Mouse (Mus musculus) spleen, adult 2 months (tissue): ENCODE results near the gene Gle1. TPM values are rescaled to one million over a fixed set of nuclear protein-coding genes. Genes with fewer than 3 reads are reported as not detected.
"Not testable (repeated sequence)": the region's sequence is repeated elsewhere in the genome, so short reads cannot be mapped to it uniquely, and the experiment has no call there.

ENCODE experiments used
- DNase-seq, 2 experiments: peaks; one replicate each; pipeline versions ENCODE4 v3.0.0 to v3.0.0-alpha.2; 2012 to 2021; ENCODE audit warnings: low spot score in 2 of 2, low read depth in 1 of 2
- H3K27ac ChIP-seq: fragments of 200-500 bp; 2 replicates; pipeline ENCODE4 v1.5.1; 2012; ENCODE audit warnings: low read length, inconsistent platforms; ENCODE audit not compliant: insufficient read depth
- H3K27me3 ChIP-seq: fragments of 200-500 bp; 2 replicates; pipeline ENCODE4 v1.6.1; 2012; ENCODE audit warnings: mild to moderate bottlenecking, moderate library complexity, low read length, inconsistent platforms; ENCODE audit not compliant: control insufficient read depth, insufficient read depth
- H3K36me3 ChIP-seq: fragments of 200-500 bp; 2 replicates; pipeline ENCODE4 v1.6.1; 2012; ENCODE audit warnings: mild to moderate bottlenecking, low read length, inconsistent platforms; ENCODE audit not compliant: control insufficient read depth, insufficient read depth
- H3K4me1 ChIP-seq: fragments of 200-500 bp; 2 replicates; pipeline ENCODE4 v1.6.1; 2011; ENCODE audit warnings: inconsistent platforms; ENCODE audit not compliant: control insufficient read depth, insufficient read depth, insufficient read length
- H3K4me3 ChIP-seq: fragments of 200-500 bp; 2 replicates; pipeline ENCODE4 v1.5.1; 2011; ENCODE audit warnings: mild to moderate bottlenecking, inconsistent platforms; ENCODE audit not compliant: insufficient read depth, insufficient read length; ENCODE audit errors: extremely low read depth
- CTCF ChIP-seq: fragments of 200-500 bp; IDR thresholded peaks from 2 replicates; pipeline ENCODE4 v1.5.1; 2011; ENCODE audit warnings: mild to moderate bottlenecking, inconsistent platforms; ENCODE audit not compliant: insufficient read depth, insufficient read length, insufficient replicate concordance; ENCODE audit errors: extremely low read depth
- POLR2A ChIP-seq: fragments of 200-500 bp; IDR thresholded peaks from 2 replicates; pipeline ENCODE4 v1.6.1; 2011; ENCODE audit warnings: low read depth, low read length, inconsistent platforms
- WGBS: fragments of 180-500 bp; shearing (Covaris S2); methylation state at CpG from one replicate; pipeline ENCODE4 v1.1.7; 2018; 5-methylcytosine and 5-hydroxymethylcytosine counted together
- polyA plus RNA-seq: library from polyadenylated mRNA; depleted of rRNA; stranded (reverse); fragments of >200 nt; gene quantifications from 2 replicates; pipeline ENCODE4 v1.2.3, GENCODE M21; 2012

Gle1 gene
- polyA plus RNA-seq, 1 experiment: 14.5 TPM

DNA sequence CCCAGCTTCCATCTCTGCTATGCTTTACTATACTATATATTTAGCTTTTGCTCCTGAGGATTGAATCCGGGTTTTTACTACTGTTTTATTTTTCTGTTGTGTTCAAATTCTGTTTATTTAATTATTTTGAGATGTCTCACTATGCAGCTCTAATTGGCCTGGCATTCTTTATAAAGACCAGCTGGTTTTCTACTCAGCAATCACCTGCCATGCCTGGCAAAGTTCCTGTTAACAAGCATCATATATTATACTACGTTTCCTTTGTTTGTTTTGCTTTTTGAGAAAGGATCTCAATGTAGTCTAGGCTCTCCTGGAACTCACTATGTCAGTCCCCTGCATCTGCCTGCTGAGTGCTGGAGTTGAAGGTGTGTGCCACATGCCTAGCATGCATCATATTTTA, 37.9 kb upstream of the Gle1 start:
- no peak for DNase-seq
- Histone ChIP-seq H3K36me3 (peaks cover 45% of the 10 kb centered on the region), H3K4me1 (no peaks in the 10 kb centered on the region), H3K4me3 (no peak overlapping the region), H3K27me3 (no peaks in the 10 kb centered on the region), H3K27ac (no peak overlapping the region)
- 89% methylated on average over 2 of the region's 2 CpGs for WGBS
- no peak for TF ChIP-seq CTCF
- TF ChIP-seq POLR2A: no peak

DNA sequence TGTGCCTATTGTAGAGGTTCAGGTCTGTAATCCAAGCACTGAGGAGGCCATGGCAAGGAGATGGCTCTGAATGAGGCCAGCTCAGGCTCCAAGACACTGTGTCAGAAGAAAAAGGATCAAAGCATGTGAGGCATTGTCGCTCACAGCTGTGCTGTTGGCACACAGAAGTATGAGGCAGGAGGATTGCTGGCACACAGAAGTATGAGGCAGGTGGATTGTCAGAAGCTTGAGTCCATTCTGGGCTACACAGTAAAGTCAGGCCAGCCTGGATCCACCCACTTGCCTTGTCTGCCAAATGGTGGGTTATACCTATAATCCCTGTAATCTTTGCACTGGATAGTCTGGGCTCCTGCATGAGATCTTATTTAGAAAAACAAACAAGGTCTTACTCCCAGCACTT, 37.1 kb upstream of the Gle1 start:
- DNase-seq: no peak
- Histone ChIP-seq H3K27me3 (no peaks in the 10 kb centered on the region), H3K4me1 (no peaks in the 10 kb centered on the region), H3K36me3 (peaks cover 44% of the 10 kb centered on the region), H3K27ac (no peak overlapping the region), H3K4me3 (no peak overlapping the region)
- 100% methylated on average over 1 of the region's 1 CpGs for WGBS
- TF ChIP-seq POLR2A (no peak), CTCF (no peak)

DNA sequence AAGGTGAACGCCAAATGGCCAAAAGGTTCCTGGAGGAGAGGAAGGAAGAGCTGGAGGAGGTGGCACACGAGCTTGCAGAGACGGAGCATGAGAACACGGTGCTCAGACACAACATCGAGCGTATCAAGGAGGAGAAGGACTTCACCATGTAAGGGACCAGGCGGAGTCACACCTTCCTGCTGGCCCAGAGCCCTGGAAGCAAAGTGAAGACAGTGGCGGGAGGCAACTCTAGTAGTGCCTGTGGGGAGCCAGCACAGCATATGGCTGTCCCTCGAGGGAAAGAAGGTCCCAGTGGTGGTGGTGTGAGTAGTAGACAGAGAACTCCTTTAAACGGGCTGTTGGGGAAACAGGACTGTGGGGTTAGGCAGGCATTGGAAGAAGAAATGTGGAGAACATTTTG, 33.0 kb upstream of the Gle1 start:
- Histone ChIP-seq H3K36me3 (peaks cover 52% of the 10 kb centered on the region), H3K27me3 (no peaks in the 10 kb centered on the region), H3K27ac (no peak overlapping the region), H3K4me3 (no peak overlapping the region), H3K4me1 (no peaks in the 10 kb centered on the region)
- 93% methylated on average over 10 of the region's 10 CpGs for WGBS
- no peak for DNase-seq
- TF ChIP-seq POLR2A: no peak
- no peak for TF ChIP-seq CTCF

DNA sequence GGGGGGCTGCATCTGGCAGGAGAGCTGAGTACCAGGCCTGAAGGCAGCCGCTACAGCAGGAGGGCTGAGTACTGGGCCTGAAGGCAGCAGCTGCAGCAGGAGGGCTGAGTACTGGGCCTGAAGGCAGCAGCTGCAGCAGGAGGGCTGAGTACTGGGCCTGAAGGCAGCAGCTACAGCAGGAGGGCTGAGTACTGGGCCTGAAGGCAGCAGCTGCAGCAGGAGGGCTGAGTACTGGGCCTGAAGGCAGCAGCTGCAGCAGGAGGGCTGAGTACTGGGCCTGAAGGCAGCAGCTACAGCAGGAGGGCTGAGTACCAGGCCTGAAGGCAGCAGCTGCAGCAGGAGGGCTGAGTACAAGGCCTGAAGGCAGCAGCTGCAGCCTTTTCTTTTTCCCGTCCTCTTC, 27.1 kb upstream of the Gle1 start:
- H3K4me3 ChIP-seq, H3K4me1 ChIP-seq, H3K27me3 ChIP-seq, H3K27ac ChIP-seq, DNase-seq: not testable (repeated sequence)
- 96% methylated on average over 2 of the region's 2 CpGs for WGBS
- H3K36me3 ChIP-seq: peaks cover 27% of the 10 kb centered on the region

DNA sequence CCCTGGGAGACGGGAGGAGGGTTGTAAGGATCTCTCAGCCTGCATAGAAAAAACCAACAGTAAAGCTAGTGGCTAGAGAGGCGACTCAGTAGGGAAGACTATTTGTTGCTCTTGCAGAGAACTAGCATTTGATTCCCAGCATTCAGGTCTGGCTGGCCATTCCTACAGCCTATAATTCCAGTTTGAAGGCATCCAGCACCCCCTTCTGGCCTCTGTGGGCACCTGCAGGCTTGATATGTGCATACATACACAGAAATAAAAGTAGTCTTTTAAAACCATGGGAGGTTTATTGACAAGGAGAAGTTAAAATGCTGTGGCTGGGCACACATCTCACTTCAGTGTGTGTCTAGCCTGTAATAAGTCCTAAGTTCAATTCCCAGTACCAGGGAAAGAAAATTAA, 25.2 kb upstream of the Gle1 start:
- DNase-seq: no peak
- no peaks in the 10 kb centered on the region for H3K4me1 ChIP-seq
- no peaks in the 10 kb centered on the region for H3K27me3 ChIP-seq
- no peak for TF ChIP-seq POLR2A
- TF ChIP-seq CTCF: peak; percentile 15; the same call in 1 of the 2 replicates
- peaks cover 23% of the 10 kb centered on the region for H3K36me3 ChIP-seq
- H3K27ac ChIP-seq: no peak overlapping the region
- H3K4me3 ChIP-seq: no peak overlapping the region
- WGBS: 92% methylated on average over 2 of the region's 2 CpGs

DNA sequence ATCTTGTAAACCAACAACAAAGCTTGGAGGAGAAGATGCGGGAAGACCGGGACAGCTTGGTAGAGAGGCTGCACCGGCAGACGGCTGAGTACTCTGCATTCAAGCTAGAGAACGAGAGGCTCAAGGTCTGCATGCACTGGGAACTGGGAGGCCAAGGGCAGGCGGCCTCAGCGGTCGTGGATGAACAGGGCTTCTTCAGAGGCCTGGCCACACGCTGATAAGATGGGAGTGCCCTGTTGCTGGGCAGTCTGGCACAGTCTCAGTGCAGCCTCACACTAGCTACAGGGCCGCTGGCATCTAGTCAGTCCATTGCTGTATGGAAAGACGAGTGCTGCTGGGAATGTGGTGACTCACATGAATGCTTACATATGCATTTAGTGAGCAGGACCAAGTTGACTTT, 17.6 kb upstream of the Gle1 start:
- H3K36me3 ChIP-seq: peaks cover 30% of the 10 kb centered on the region
- H3K27me3 ChIP-seq: no peaks in the 10 kb centered on the region
- H3K27ac ChIP-seq: no peak overlapping the region
- TF ChIP-seq POLR2A (no peak), CTCF (no peak)
- H3K4me3 ChIP-seq: no peak overlapping the region
- DNase-seq: no peak
- 89% methylated on average over 11 of the region's 11 CpGs for WGBS
- no peaks in the 10 kb centered on the region for H3K4me1 ChIP-seq

DNA sequence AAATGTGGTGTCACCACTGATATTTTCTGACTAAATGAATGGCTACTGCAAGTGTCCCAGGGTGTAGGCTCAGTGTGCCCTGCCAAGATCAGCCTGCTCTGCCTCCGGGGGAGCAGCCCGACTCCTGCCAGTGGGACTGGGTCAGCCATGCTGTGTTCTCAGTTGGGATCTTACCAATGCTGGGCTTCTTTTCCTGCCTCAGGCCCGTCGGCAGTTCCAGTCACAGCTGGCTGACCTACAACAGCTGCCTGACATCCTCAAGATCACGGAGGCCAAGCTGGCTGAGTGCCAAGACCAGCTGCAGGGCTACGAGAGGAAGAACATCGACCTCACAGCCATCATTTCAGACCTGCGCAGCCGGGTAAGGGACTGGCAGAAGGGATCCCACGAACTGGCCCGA, 13.2 kb upstream of the Gle1 start:
- Histone ChIP-seq H3K27me3 (no peaks in the 10 kb centered on the region), H3K4me1 (no peaks in the 10 kb centered on the region), H3K36me3 (peaks cover 21% of the 10 kb centered on the region), H3K4me3 (no peak overlapping the region), H3K27ac (no peak overlapping the region)
- no peak for TF ChIP-seq CTCF
- no peak for TF ChIP-seq POLR2A
- 26% methylated on average over 11 of the region's 11 CpGs for WGBS
- peak in 1 of 2 experiments; percentile 19 for DNase-seq

DNA sequence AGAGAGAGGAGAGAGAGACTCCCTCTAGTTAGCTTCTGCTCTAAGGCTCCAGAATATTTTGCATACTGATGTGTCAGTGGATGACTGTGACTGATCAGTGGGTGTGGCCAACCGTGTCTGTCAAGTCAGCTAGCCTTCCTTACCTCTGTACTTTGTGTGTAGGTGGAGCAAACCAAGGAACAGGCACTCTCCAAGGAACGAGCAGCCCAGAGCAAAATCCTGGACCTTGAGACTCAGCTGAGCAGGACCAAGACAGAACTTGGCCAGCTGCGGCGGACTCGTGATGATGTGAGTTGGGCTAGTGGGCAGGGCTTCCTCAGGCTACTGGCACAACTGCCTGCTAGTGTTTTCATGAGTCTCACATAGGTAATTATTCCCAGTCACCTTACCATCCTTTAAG, 8.7 kb upstream of the Gle1 start:
- TF ChIP-seq CTCF: no peak
- H3K4me1 ChIP-seq: no peaks in the 10 kb centered on the region
- H3K27me3 ChIP-seq: no peaks in the 10 kb centered on the region
- no peak for DNase-seq
- H3K36me3 ChIP-seq: peaks cover 32% of the 10 kb centered on the region
- no peak overlapping the region for H3K4me3 ChIP-seq
- H3K27ac ChIP-seq: no peak overlapping the region
- WGBS: 92% methylated on average over 5 of the region's 5 CpGs
